Mouse (Mus musculus) gastrocnemius, postnatal 4 days (tissue): ENCODE results near the gene Ssbp2. TPM values are rescaled to one million over a fixed set of nuclear protein-coding genes. Genes with fewer than 3 reads are reported as not detected.

Experiments
- DNase-seq, 2 experiments: peaks; one replicate each; pipeline ENCODE4 v3.0.0; 2021 to 2022; ENCODE audit warnings: low spot score in 2 of 2, mixed read lengths in 2 of 2
- long read RNA-seq, 2 experiments: library from polyadenylated mRNA; stranded (forward); transcript quantifications; one replicate each; pipeline ENCODE4 v2.0.0; 2021
- total RNA-seq, 2 experiments: library from RNA; stranded (reverse); gene quantifications; 2 replicates each; pipeline ENCODE4 v1.2.3; 2021

Gene Ssbp2
- total RNA-seq = 10 to 100 TPM; 39.4 to 48.4 TPM
- long read RNA-seq, experiment 1, transcript Ssbp2-201 (17 exons, 3,957 nt) = major isoform, 30 of 54 reads
- long read RNA-seq, experiment 1, transcript Ssbp2-202 (16 exons, 1,633 nt) = minor isoform, 13 of 54 reads
- long read RNA-seq, experiment 1, partial matches to known transcripts = 3 of 54 reads
- long read RNA-seq, experiment 1, other reads (novel, unspliced or antisense) = 8 of 54 reads
- long read RNA-seq, experiment 2, transcript Ssbp2-202 (16 exons, 1,633 nt) = minor isoform, 7 of 44 reads
- long read RNA-seq, experiment 2, transcript Ssbp2-201 (17 exons, 3,957 nt) = major isoform, 28 of 44 reads
- long read RNA-seq, experiment 2, partial matches to known transcripts = 2 of 44 reads
- long read RNA-seq, experiment 2, other reads (novel, unspliced or antisense) = 7 of 44 reads

DNA sequence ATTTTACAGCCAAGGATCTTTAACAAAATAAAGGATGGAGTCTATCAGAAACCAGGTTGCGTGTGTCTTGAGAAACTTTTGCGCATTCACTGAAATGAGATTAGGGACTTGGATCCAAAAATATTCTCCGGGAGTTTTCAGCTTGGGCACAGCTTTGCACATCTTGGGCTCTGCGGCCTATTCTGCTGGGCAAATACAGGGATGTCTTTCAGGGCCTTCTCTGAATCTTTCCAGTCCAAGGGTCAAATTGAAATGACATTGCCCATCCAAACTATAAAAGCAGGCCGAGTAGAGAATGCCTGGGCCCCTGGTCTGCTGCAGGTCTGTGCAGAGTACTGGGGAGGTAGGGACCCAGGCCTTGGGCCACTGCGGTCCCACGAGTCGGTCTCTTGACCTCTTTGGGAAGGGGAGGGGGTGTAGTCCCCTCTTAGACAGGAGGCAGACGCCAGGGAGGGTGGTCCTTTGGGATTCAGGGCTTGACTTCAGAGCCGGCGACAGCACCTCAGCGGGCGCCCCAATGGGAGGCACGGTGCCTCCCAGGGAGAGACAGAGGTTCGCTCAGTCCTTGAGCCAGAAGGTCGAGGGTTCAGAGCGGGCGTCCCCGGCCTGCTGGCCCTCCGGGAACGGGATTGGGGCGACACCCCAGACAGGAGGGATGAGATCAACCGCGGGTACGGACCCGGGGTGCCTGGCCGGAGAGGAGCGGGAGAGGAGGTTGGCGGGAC, at the start of gene Ssbp2:
Gene Ssbp2 (plus strand): TSS at position 388 of the 725 bp plus-strand sequence.
- no peak for DNase-seq

DNA sequence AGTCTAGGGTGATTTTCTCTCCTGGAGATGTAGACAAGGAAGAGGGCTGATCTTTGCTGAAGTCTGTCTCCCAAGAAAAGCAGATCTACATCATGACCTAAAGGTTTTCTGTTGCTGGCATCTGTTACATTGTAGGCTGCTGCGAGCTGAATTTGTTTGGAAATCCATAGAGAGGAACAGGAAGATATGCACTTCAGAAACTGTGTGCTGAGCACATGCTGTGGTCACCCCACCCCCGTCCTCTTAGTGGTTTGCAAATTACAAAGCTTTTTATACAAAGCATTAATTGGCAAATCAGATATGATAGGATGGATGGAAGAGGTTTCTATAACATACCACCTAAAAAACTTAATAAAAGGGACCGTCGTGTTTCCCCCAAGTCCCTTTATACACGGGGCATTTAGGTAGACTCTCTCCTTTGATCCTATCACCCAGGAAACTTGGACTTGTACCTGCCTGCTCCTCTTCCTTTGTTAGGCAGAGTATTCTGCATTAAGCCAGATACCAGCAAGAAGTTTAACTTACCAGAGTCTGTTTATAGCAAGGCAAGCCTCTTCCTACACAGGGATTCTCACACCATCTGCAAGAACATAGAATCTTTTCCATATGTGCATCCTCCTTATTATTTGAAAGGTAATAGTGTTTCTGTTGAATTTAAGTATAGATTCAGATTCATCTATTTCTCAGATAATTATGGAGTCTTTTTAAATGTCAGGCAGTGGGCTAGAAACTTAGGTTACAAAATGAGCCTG, 46.2 kb upstream of the Ssbp2 start:
- no peak for DNase-seq

DNA sequence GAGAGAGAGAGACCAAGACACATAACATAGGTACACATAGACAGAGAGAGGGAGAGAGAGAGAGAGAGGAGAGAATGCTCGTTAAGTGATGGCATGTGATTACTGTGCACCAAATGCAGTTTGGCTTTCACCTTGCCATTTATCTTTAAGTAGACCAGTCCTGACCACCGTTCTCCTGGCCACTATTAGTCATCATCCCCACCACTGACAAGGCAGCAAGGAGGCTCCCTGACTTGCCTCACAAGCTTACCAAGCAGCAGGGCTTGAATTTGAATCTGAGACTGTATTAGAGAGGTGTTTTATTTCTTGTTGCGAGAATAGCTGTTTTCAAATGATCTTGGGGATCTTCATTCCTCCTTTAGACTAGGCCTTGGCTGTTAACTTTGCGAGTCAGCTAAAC, 44.2 kb upstream of the Ssbp2 start:
- no peak for DNase-seq

DNA sequence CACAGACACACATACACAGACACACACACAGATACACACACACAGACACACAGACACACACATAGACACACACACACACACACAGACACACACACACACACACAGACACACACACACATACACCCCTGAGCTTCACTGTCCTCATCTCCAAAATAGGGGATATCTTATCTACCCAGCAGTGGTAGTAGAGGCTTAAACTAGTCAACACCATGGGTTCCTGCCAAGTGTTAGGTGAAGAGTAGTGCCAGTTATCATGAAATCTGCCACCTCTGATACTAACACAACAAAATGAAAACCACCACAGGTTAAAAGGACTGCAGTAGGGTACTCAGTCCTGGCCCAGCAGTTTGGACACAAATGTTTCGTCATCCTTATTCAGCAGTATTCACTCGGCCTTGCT, 43.4 kb upstream of the Ssbp2 start:
- DNase-seq = no peak

DNA sequence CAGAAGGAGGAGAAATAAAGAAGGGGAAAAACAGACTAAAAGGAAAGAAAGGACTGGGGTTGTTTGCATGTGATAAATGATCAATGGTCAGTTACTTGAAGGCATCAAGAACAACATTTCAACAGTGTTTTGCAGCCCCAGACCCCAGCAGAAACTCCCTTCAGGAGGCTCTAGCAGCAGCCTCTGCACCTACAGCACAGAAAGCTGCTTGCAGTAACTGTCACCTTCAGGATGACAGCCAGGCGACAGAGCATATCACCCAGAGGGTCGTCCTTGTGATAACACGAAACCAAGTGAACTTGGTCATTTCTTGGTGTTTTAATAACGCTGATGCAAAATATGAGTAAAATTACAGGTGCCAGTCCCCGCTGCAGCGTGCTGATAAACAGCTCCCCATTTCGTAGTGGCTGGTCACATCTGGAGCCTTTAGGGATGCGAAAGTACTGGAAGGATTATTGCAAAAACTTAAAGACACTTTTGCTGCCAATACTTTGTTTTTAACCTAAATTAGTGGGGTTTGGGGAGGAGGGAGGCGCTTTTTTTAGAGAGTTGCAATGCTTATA, 38.6 kb upstream of the Ssbp2 start:
- DNase-seq = peak; percentile 38 to 79

DNA sequence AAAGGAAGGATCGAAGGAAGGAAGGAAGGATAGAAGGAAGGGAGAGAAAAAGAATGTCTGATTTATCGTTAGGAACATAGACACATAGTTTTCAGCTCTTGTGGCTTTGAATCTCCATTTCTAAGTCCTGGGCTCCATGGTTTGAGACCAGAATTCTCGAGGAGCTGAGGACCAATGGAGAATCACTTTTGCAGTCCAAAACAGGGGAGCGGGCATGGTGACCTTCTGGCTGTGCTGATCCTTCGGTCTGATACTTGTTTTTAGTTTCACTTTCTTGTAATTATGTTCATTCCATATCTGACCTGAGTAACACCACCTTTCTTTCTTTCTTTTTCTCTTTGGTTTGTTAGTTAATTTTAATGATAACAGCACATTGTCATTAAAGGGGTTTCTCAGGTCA, 29.2 kb upstream of the Ssbp2 start:
- no peak for DNase-seq

DNA sequence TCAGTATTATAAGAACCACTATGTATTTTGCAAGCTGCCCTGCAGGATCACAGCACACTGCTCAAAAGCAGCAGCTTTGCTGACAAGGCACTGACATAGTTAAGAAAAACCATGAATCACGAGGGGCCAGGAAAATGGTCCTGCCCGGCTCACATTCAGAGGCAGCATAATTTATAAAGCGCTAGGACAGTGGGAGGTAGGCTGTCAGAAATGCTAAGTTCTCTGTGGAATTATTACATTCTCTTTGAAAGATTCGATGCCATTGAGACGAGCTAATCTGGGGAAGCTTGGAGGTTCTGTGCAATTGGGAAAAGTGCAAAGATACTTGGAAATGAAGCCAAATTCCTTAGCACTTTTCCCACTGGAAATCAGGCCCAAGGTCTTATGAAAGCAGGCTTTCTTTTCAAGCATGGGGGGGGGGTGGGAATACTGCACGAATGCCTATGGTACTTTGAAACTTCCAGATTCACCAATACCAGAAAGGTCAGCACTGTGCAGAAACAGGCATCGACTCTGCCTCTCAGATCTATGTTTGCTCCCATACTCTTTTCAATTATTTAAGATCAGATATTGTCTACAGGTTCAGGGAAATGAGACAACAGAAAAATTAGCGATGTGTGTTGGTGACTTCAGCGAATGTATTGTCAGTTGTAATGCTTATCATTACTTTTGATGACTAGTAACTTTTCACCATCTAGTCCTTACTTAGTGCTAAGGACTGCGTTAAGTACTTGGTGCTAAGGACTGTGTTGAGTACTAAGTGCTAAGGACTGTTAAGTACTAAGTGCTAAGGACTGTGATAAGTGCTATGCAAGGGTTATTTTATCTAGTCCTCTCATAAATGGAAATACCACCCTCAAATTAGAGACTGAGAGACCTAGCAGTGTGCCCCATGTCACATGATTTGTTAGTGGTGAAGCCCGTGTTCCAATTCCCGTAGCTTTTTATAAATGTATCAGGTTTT, 28.4 kb upstream of the Ssbp2 start:
- no peak for DNase-seq

DNA sequence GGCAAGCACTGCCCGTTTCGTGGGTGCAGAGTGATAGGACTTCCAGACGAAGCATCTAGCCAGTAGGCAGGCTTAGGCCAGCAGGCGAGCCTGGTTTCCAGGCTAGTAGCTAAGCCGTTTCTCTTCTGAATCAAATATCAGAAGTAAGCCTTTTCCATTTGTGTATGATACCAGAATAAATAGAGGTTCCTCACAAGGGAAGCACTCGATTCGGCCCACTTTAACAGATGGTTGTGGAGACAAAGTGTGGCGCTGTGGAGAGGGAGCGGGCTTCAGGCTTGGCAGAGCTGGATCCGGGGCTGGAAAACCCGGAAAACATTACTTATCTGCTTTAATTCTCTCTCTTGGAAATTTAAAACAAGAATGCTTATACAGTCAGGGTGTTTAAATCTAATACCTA, 27.1 kb upstream of the Ssbp2 start:
- no peak for DNase-seq

DNA sequence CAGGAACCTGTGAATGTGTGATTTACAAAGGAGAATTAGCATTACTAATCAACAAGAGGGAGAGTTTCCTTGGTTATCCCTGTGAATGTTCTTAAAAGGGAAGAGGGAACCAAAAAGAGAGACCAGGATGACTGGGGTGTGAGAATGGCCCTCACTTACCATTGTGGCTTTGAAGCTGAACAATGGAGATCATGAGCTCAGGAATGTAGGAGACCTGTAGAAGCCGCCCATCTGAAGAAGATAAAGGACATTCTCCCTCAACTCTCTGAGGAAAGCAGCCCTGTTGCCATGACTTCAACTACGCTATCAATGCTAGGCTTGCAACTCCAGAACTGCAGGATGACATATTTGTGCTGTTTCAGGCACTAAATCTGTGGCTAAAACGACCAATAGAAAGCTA, 22.2 kb upstream of the Ssbp2 start:
- no peak for DNase-seq

DNA sequence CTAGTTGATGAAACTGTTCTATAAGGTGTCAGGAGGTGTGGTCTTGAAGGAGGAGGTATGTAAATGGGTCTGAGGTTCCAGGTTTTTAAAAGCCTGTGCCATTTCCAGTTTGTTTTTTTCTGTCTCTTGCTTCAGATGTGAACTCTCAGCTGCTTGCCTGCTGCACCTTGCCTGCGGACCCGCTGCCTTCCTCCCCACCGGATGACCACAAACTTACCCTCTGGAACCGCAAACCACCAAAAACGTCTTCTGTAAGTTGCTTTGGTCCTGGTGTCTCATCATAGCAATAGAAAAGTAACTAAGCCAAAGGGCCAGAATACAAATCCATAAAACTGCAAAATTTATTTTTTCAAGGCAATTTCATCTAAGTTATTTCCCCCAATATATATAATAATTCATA, 18.6 kb upstream of the Ssbp2 start:
- DNase-seq = no peak

DNA sequence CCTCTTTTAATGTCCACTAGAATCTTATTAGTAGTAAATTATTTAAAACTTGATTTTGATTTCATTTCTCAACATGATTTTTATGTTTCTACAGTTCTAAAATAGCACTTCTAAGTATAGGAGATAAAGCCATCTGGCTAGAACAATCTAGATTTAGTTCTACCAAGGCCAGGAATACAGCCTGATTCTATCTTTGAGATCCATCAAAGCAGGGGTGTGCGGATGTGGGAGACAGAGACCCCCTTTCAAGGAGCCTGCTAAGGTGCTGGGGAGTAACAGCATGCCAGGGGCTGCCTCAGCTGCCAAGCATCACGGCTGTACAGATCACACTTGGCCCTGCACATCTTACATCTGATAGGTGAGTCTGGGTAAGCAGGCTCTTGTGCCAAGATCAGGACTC, 13.4 kb upstream of the Ssbp2 start:
- DNase-seq = no peak

DNA sequence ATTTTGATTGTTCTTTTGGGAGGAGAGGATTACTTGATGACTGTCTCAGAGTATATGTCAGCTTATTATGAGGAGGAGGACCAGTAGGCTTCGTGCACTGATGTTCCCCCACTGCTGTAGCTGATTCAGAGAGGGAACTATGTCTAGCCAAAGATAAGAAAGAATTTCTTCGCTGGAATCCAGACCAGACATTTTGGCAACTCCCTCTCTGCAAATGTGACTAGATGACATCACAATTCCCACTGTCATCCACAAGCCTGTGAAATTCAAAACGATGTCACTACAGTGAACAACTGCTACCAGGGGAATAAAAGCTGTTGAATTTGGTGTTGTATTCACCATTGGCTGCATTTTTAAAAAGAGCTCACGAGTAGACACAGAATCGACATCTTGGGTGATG, 11.1 kb upstream of the Ssbp2 start:
- no peak for DNase-seq

DNA sequence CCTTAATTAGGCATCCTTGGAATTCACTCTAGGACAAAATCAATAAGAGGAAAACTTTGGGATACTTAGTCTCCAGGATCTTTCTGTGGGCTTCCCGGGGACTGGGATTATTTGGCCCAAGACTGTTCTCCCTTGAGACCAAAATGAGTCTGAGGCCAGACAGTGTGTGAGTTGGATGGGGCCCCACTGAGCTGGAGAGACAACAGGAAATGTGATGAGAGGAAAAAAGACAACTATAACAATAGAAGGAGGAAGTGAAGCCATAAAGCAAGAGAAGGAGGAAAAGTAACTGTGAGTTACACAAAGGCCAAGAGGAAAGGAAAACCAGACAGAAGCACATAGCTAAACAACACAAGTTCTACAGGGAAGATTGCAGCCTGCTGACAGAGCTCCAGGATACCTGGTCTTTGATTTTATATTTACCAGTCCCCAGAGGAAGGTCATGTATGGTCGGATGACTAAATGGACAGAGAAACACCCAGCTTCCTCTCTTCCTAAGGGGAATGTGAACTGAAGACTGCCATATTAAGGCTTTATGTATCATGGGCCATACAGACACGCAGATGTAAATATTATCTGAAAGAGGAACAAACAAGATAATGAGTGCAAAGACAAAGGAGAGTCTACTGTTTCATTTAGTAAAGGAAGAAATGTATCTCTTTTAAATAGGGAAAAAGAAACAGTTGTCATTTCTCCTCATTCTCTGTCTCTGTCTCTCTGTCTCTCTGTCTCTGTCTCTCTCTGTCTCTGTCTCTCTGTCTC, 8.5 kb upstream of the Ssbp2 start:
- no peak for DNase-seq

DNA sequence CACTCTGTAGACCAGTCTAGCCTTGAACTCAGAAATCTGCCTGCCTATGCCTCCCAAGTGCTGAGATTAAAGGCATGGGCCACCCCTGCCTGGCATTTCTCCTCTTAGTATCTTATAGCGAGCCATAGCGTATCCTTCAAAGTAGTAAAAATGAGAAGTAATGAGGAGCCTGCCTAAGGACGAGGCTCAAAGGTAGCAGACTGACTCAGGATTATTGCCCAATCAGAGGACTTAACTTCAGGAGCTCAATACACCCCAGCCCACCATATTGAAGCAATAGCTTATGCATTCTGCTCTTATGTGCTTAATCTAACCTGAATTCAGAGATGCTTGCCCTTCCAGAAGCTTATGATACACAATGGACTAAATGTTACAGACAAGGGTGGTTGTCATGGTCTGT, 7.8 kb upstream of the Ssbp2 start:
- DNase-seq = no peak

DNA sequence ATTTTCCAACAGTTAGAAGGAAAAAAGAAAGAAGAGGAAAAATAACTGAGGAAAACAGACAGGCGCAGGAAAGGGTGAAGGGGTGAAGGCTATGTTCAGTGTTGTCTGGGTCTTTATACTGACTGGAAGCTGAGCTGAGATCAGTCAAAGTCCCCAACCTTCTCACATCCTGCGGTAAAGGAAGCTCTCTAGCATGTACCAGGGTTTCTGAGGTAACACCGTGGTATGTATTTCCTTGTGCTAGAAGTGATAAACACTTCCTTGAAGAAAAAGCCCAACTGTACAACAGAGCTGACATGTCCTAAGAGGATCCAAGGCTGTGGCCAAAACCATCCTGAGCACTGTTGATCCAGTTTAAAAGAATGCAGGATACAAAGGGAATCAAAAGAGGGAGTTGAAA, 6.8 kb upstream of the Ssbp2 start:
- no peak for DNase-seq

DNA sequence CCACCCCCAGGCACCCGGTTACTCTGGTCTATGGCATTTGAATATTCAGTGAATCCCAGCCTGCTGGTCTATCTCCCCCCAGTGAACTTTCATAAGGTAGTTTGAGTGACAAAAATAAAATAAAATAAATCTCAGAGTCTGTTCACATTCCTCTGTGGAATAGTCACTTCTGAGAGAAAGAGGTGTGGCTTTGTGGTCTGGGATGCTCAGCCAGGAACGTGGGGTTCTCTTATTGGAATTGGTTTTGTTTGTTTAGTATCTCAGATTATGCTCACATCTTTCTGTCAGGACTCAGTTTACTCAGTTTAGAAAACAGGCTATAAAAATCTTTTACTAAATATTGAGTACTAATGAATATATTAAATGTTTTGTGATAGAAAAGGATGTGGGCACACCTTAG, 4.0 kb upstream of the Ssbp2 start:
- no peak for DNase-seq

DNA sequence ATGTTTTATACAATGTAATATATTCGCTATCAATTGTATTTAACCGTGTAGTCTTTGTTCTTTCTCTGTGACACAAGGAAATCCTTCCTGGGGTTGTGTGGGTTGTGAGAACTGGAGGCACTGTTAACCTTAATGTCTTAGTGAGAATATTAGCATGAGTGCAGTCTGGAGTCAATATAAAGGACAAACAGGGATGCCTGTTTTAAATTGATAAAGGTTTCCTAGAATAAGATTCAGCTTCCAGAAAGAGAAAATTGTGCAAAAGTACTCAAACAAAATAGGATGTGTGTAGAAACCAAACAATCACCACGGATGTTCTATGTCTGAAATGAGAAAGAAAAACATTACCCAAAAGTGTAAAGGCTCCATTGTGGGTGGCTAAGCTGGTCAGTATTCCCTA, 3.3 kb upstream of the Ssbp2 start:
- no peak for DNase-seq

DNA sequence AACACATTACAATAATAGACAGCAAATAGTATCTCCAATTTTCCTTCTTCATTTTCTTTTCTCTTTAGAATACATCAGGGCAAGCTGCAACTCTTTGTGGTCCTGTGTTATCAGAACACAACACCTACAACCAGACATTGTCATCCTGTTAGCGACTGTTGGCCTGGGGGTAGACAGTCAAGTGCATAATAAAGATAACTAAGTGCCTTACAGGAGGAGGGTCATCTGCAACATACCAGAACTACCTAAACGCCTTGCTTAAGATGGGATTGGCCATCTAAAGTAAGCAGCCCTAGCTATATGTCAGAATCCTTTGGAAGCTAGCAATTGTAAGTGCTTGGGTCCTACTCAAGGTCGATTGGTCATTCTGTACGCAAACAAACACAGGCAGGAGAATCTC, 2.1 kb upstream of the Ssbp2 start:
- no peak for DNase-seq

DNA sequence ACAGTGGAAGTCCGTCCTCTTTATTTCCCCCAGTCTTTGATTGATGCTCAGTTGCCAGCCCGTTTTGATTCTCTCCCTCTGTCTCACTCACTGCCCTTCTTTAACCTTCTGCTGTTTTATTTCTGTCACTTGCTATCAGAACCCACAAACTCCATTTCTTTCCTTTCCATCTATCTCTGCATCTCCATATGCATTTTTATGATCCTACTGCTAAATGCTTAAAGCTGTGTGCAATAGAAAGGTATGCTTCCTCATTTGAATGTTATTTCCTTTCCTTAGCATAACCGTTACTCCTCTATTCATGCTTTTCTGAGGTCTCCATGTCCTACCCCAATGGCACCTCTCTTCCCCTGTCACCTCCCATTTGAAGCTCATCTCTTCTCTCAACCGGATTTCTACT, 594 bp upstream of the Ssbp2 start:
- DNase-seq = no peak
